12 mouse cellular contexts compared by ENCODE assay signal in the genomic region with DNA sequence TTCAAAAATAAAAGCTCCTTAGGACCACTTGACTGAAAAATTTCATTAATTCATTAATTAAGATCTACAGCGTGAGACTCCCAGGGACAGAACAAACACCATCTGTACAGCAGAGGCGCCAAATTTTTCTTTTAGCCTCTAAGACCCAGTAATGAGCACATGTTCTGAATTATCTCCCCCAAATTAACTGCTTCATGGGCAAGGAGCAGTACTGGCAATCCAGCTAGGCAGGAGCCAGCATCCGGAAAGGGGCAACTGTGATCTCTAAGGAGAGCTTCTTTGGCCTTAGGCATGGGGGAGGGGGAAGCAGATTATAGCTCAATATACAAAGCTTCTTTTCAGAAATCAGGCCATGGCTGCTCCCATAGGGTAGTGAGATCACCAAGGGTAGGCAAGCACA.
DNase-seq lines count a peak whose midpoint lies in the region; ATAC-seq and TF ChIP-seq lines count a peak whose summit lies in the region.
"Had no signal": no experiment of that assay in that cellular context is flagged by ENCODE, and none has a peak within 500 bp of the region (broad histone marks: within the 10 kb centered on the region; RNA-seq: fewer than 3 reads in every experiment).

No protein-coding gene starts in this region.

- DNase-seq in brain, embryonic 14.5 days (ENCODE audit: low read depth), result peak; percentile 97
- peak; percentile 29 to 46 for DNase-seq in cerebellum, postnatal 14 days
- peak; percentile 71 for DNase-seq in forebrain, postnatal 0 days
- peak; percentile 48 for DNase-seq in limb, embryonic 14.5 days (ENCODE audit: low spot score)
- DNase-seq in spleen, postnatal 14 days (ENCODE audit: low spot score in 2 of 2), result no peak
- DNase-seq in right cerebral cortex, adult 2 months (ENCODE audit: low spot score in 2 of 2), result no peak
- DNase-seq: kidney, adult 9 months; lung, postnatal 36 days; thymus, adult 2 months had no signal

- peak; percentile 65 for ATAC-seq in forebrain, postnatal 0 days
- ATAC-seq in limb, embryonic 14.5 days (ENCODE audit: low FRiP score, low read depth), result peak; percentile 30; the same call in 1 of the 2 replicates
- ATAC-seq in intestine, embryonic 16.5 days, result no peak

- TF ChIP-seq POLR2A in brain, embryonic 14.5 days (IDR thresholded peaks at IDR 0.05; ENCODE audit: borderline replicate concordance, extremely low read depth, insufficient read depth, insufficient read length, poor library complexity, severe bottlenecking), result no peak
- no peak for TF ChIP-seq POLR2A in limb, embryonic 14.5 days (IDR thresholded peaks at IDR 0.05; ENCODE audit: borderline replicate concordance, extremely low read depth, insufficient read depth, insufficient read length)

- no peak overlapping the region for H3K4me2 ChIP-seq in forebrain, postnatal 0 days (ENCODE audit: low read depth)
- H3K4me2 ChIP-seq in limb, embryonic 14.5 days (replicated peaks; ENCODE audit: low read depth, low read length, severe bottlenecking), result no peak overlapping the region
- H3K4me2 ChIP-seq in intestine, embryonic 16.5 days (ENCODE audit: low read depth, low read length), result no peak overlapping the region
- H3K4me2 ChIP-seq: heart, embryonic 15.5 days; neural tube, embryonic 12.5 days had no signal

- no peaks in the 10 kb centered on the region for H3K36me3 ChIP-seq in forebrain, postnatal 0 days (ENCODE audit: insufficient read depth)
- H3K36me3 ChIP-seq in limb, embryonic 14.5 days (ENCODE audit: control insufficient read depth, insufficient read depth, low read length), result no peaks in the 10 kb centered on the region
- no peaks in the 10 kb centered on the region for H3K36me3 ChIP-seq in intestine, embryonic 16.5 days (ENCODE audit: control insufficient read depth, insufficient read depth, low read length)
- H3K36me3 ChIP-seq: heart, embryonic 15.5 days; neural tube, embryonic 12.5 days had no signal

- H3K4me1 ChIP-seq in forebrain, postnatal 0 days (ENCODE audit: insufficient read depth), result no peaks in the 10 kb centered on the region
- 0 out of 2 replicates have a peak, but pooled peaks cover 3% of the 10 kb centered on the region for H3K4me1 ChIP-seq in limb, embryonic 14.5 days (ENCODE audit: control insufficient read depth, insufficient read depth, low read length)
- no peaks in the 10 kb centered on the region for H3K4me1 ChIP-seq in intestine, embryonic 16.5 days (ENCODE audit: control insufficient read depth, insufficient read depth, low read length)
- H3K4me1 ChIP-seq: heart, embryonic 15.5 days had no signal

- H3K27me3 ChIP-seq in forebrain, postnatal 0 days (ENCODE audit: insufficient read depth, low read length), result no peaks in the 10 kb centered on the region
- H3K27me3 ChIP-seq in limb, embryonic 14.5 days (ENCODE audit: control insufficient read depth, insufficient read depth, low read length), result no peaks in the 10 kb centered on the region
- H3K27me3 ChIP-seq in intestine, embryonic 16.5 days (replicated peaks; ENCODE audit: control insufficient read depth, insufficient read depth, low read length), result no peaks in the 10 kb centered on the region
- H3K27me3 ChIP-seq: heart, embryonic 15.5 days; neural tube, embryonic 12.5 days had no signal

- H3K27ac ChIP-seq in forebrain, postnatal 0 days (ENCODE audit: low read depth, low read length), result peak overlapping the region; percentile 29; the same call in 1 of the 2 replicates
- H3K27ac ChIP-seq in limb, embryonic 14.5 days (replicated peaks; ENCODE audit: low read depth, low read length), result peak overlapping the region; percentile 1; the same call in 1 of the 2 replicates
- no peak overlapping the region for H3K27ac ChIP-seq in intestine, embryonic 16.5 days (ENCODE audit: low read length)
- H3K27ac ChIP-seq: heart, embryonic 15.5 days; neural tube, embryonic 12.5 days had no signal

- H3K9ac ChIP-seq in forebrain, postnatal 0 days, result no peak overlapping the region
- no peak overlapping the region for H3K9ac ChIP-seq in limb, embryonic 14.5 days (ENCODE audit: low read depth, low read length, severe bottlenecking)
- no peak overlapping the region for H3K9ac ChIP-seq in intestine, embryonic 16.5 days (ENCODE audit: low read depth, low read length)
- H3K9ac ChIP-seq: heart, embryonic 15.5 days; neural tube, embryonic 12.5 days had no signal

- no peak for TF ChIP-seq CTCF in brain, embryonic 14.5 days (IDR thresholded peaks at IDR 0.05; ENCODE audit: borderline replicate concordance, extremely low read depth, insufficient read depth, insufficient read length)
- TF ChIP-seq CTCF in forebrain, postnatal 0 days (IDR thresholded peaks at IDR 0.05; ENCODE audit: low read depth), result no peak

- no peaks in the 10 kb centered on the region for H3K9me3 ChIP-seq in forebrain, postnatal 0 days (ENCODE audit: low read length)
- H3K9me3 ChIP-seq in limb, embryonic 14.5 days (ENCODE audit: control insufficient read depth, low read length), result no peaks in the 10 kb centered on the region
- no peaks in the 10 kb centered on the region for H3K9me3 ChIP-seq in intestine, embryonic 16.5 days (ENCODE audit: control insufficient read depth, low read length)
- H3K9me3 ChIP-seq: heart, embryonic 15.5 days; neural tube, embryonic 12.5 days had no signal

- no peak overlapping the region for H3K4me3 ChIP-seq in forebrain, postnatal 0 days (ENCODE audit: low read depth, low read length)
- H3K4me3 ChIP-seq in limb, embryonic 14.5 days (replicated peaks; ENCODE audit: low read length), result no peak overlapping the region
- H3K4me3 ChIP-seq in intestine, embryonic 16.5 days (ENCODE audit: low read length), result no peak overlapping the region
- H3K4me3 ChIP-seq: heart, embryonic 15.5 days; neural tube, embryonic 12.5 days had no signal

- 11% methylated on average over 3 of the region's 3 CpGs for WGBS in forebrain, postnatal 0 days
- 13% methylated on average over 3 of the region's 3 CpGs for WGBS in limb, embryonic 14.5 days
- 78% methylated on average over 3 of the region's 3 CpGs for WGBS in intestine, embryonic 16.5 days

Comparison
In these comparisons a context has a peak if more than half of its experiments do, and no peak if none do; other contexts are left out.
1. DNase-seq: peak in brain, embryonic 14.5 days (single experiment), cerebellum, postnatal 14 days (2 of 2), forebrain, postnatal 0 days (single experiment) and limb, embryonic 14.5 days (single experiment); none in spleen, postnatal 14 days (0 of 2) and right cerebral cortex, adult 2 months (0 of 2).